Mouse (Mus musculus) lung, postnatal 0 days (tissue): ENCODE measurements around the gene Nat8f1. TPM values are rescaled to one million over a fixed set of nuclear protein-coding genes. Genes with fewer than 3 reads are reported as not detected.
"Not testable (repeated sequence)": the region's sequence is repeated elsewhere in the genome, so short reads cannot be mapped to it uniquely, and the experiment has no call there.

Experiments used
- ATAC-seq: fragments of 200-750 bp; cut with Nextera tagmentation; 2 replicates; pipeline ENCODE4 v1.8.0; 2017; ENCODE audit warnings: moderate library complexity
- DNase-seq: peaks from one replicate; pipeline ENCODE4 v3.0.0-alpha.2; 2016; ENCODE audit warnings: low spot score
- H3K27ac ChIP-seq: fragments of 300-500 bp; sonication (generic); 2 replicates; pipeline ENCODE4 v1.5.1; 2014; ENCODE audit warnings: antibody characterized with exemption, mild to moderate bottlenecking, low read length, mixed read lengths
- H3K27me3 ChIP-seq: fragments of 300-500 bp; sonication (generic); replicated peaks from 2 replicates; pipeline ENCODE4 v1.6.1; 2014; ENCODE audit warnings: low read length, mixed read lengths; ENCODE audit not compliant: insufficient read depth
- H3K36me3 ChIP-seq: fragments of 300-500 bp; sonication (generic); 2 replicates; pipeline ENCODE4 v1.6.1; 2014; ENCODE audit warnings: low read length, mixed read lengths; ENCODE audit not compliant: insufficient read depth
- H3K4me1 ChIP-seq: fragments of 300-500 bp; sonication (generic); 2 replicates; pipeline ENCODE4 v1.6.1; 2014; ENCODE audit warnings: antibody characterized with exemption, low read depth, low read length, mixed read lengths; ENCODE audit not compliant: insufficient read depth
- H3K4me2 ChIP-seq: fragments of 300-500 bp; sonication (generic); replicated peaks from 2 replicates; pipeline ENCODE4 v1.6.1; 2014; ENCODE audit warnings: low read depth, mild to moderate bottlenecking, low read length, moderate library complexity, mixed read lengths
- H3K4me3 ChIP-seq: fragments of 300-500 bp; sonication (generic); 2 replicates; pipeline ENCODE4 v1.5.1; 2014; ENCODE audit warnings: low read depth, low read length
- H3K9ac ChIP-seq: fragments of 300-500 bp; sonication (generic); replicated peaks from 2 replicates; pipeline ENCODE4 v1.6.1; 2014; ENCODE audit warnings: low read depth, mild to moderate bottlenecking
- H3K9me3 ChIP-seq: fragments of 300-500 bp; sonication (generic); 2 replicates; pipeline ENCODE4 v1.6.1; 2016; ENCODE audit warnings: low read length, mixed read lengths
- CTCF ChIP-seq: IDR thresholded peaks from 2 replicates; pipeline ENCODE4 v1.5.1; 2016; ENCODE audit warnings: antibody characterized with exemption, mild to moderate bottlenecking
- EP300 ChIP-seq: IDR thresholded peaks from 2 replicates; pipeline ENCODE4 v1.6.1; 2016; ENCODE audit warnings: antibody characterized with exemption, mild to moderate bottlenecking, control low read depth
- WGBS: fragments of 180-500 bp; shearing (Covaris S2); extraction: QIAGEN DNeasy Blood & Tissue Kit; methylation state at CpG from one replicate; pipeline ENCODE4 v1.1.7; 2014; 5-methylcytosine and 5-hydroxymethylcytosine counted together
- polyA plus RNA-seq: library from polyadenylated mRNA; unstranded; fragments of >200 nt; fragmentation: Nextera tagmentation; extraction: Ambion mirVana; gene quantifications from 2 replicates; pipeline ENCODE4 v1.2.1, GENCODE M21; 2015

The Nat8f1 gene
- polyA plus RNA-seq, 1 experiment from 2014 or later = 11.2 TPM

DNA sequence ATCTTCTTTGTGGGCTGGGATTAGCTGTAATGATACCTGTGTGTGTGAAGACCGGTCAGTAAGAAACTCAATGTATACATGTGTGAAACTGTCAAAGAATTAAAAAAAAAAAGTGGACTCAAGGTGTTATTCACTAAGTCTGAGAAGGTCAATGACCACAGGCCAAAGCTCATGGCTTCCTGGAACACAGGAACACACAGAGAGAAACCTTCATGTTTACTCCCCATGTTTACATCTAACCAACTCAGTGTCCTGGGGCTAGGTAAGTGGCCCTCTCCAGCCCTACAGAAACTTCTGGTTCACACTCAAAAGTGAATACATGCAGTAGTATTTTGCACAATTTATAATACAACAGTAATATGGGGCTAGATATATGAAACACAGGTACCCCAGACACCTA, 5.8 kb downstream of the Nat8f1 start:
- ATAC-seq (no peak), DNase-seq (no peak)
- no peak for TF ChIP-seq EP300
- Histone ChIP-seq H3K9me3 (no peaks in the 10 kb centered on the region), H3K27me3 (no peaks in the 10 kb centered on the region), H3K9ac (no peak overlapping the region), H3K27ac (no peak overlapping the region), H3K4me3 (no peak overlapping the region), H3K36me3 (no peaks in the 10 kb centered on the region), H3K4me2 (no peak overlapping the region), H3K4me1 (no peaks in the 10 kb centered on the region)
- 97% methylated on average over 1 of the region's 1 CpGs for WGBS

DNA sequence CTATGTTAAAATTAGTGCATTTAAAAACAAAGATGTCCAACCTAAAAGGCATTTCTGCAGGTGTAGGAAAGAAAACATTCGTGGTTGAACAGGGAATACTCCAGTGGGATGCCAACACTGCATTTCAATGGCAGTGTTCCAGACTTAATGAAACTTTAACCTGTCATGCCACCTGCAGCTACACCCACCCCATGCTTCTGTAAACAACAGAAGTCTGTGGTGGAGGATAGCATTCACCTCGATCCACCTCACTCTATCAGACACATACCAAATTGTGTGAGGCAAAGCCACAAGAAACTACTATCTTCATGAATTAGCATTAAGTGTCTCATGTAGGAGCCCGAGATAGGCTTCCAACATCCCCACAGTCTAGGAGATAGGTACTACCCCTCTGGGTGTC, 7.1 kb downstream of the Nat8f1 start:
- no peak for ATAC-seq
- no peaks in the 10 kb centered on the region for H3K9me3 ChIP-seq
- H3K4me1 ChIP-seq = no peaks in the 10 kb centered on the region
- no peak for TF ChIP-seq CTCF
- TF ChIP-seq EP300 = no peak
- DNase-seq = no peak
- 42% methylated on average over 3 of the region's 3 CpGs for WGBS
- H3K27me3 ChIP-seq = no peaks in the 10 kb centered on the region
- no peak overlapping the region for H3K27ac ChIP-seq
- H3K36me3 ChIP-seq = no peaks in the 10 kb centered on the region
- H3K9ac ChIP-seq = no peak overlapping the region
- no peak overlapping the region for H3K4me2 ChIP-seq
- H3K4me3 ChIP-seq = no peak overlapping the region

DNA sequence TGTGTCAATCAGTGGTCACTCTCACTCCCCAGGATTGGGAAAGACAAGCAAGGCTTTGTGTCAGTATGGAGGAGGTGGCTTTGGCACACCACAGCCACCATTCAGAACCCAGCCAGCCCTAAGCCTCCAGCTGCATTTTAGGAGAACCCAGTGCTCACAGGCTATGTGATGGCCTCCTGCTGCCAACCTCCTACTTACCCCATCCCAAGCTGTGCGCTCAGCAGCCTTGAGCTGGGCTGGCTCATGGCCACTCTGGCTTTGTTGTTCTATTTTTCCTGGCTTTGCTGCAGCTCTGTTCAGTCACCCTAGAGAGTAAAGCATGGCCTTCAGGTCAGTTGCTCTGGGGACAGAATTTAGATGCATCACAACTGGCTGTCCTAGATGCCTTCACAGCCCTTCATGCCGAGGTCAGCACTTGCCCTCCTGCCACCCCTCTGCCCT, 8.6 kb downstream of the Nat8f1 start:
- H3K4me1 ChIP-seq, H3K9me3 ChIP-seq, ATAC-seq, H3K27me3 ChIP-seq, H3K36me3 ChIP-seq, H3K4me3 ChIP-seq, DNase-seq, H3K4me2 ChIP-seq, H3K9ac ChIP-seq, H3K27ac ChIP-seq: not testable (repeated sequence)
- WGBS = 71% methylated on average over 2 of the region's 2 CpGs

DNA sequence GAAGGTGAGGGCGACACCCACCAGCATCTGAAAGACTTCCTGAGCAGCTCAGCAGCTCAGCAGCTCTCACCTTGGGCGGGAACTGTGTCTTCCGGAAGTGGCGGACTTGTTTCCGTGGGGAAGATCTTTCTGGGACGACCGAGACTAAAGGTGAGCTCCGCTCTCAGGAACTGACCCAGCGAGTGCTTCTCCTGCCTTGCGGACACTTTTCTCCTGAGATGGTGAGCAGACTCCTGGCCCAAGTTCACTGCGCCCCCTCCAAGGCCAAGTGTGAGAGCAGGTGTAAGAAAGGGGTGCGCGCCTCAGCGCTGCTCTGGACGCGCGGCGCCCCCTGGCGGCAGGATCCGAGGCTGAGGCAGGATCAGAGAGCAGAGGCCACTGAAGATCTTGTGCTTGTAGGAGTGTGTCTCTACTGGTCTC, 10.8 kb downstream of the Nat8f1 start, which contains the start of gene Nat8f4:
Gene Nat8f4 (minus strand): TSS at position 243 of the 420 bp plus-strand sequence.
- peak; percentile 87 for TF ChIP-seq CTCF
- Histone ChIP-seq H3K4me3 (peak within 1 kb of the TSS; percentile 33), H3K4me2 (0 out of 2 replicates have a peak within 1 kb of the TSS, but pooled peaks have one; percentile 25)
- not testable (repeated sequence) for H3K9me3 ChIP-seq, H3K4me1 ChIP-seq, H3K36me3 ChIP-seq, H3K9ac ChIP-seq, H3K27ac ChIP-seq, H3K27me3 ChIP-seq
- ATAC-seq = peak; percentile 79
- DNase-seq = peak; percentile 48
- 13% methylated on average over 20 of the region's 20 CpGs for WGBS

- no peak for DNase-seq
- H3K27me3 ChIP-seq = no peaks in the 10 kb centered on the region
- H3K4me2 ChIP-seq = no peak overlapping the region
- no peaks in the 10 kb centered on the region for H3K36me3 ChIP-seq
- no peak overlapping the region for H3K27ac ChIP-seq
- H3K9me3 ChIP-seq = no peaks in the 10 kb centered on the region
- TF ChIP-seq EP300 (no peak), CTCF (no peak)
- WGBS = 89% methylated on average over 2 of the region's 2 CpGs
- H3K9ac ChIP-seq = no peak overlapping the region
- no peaks in the 10 kb centered on the region for H3K4me1 ChIP-seq
- ATAC-seq = no peak
- no peak overlapping the region for H3K4me3 ChIP-seq
Observed at GRCm38 (mm10) chr6:85902303-85902702, 13.2 kb downstream of the Nat8f1 start.

DNA sequence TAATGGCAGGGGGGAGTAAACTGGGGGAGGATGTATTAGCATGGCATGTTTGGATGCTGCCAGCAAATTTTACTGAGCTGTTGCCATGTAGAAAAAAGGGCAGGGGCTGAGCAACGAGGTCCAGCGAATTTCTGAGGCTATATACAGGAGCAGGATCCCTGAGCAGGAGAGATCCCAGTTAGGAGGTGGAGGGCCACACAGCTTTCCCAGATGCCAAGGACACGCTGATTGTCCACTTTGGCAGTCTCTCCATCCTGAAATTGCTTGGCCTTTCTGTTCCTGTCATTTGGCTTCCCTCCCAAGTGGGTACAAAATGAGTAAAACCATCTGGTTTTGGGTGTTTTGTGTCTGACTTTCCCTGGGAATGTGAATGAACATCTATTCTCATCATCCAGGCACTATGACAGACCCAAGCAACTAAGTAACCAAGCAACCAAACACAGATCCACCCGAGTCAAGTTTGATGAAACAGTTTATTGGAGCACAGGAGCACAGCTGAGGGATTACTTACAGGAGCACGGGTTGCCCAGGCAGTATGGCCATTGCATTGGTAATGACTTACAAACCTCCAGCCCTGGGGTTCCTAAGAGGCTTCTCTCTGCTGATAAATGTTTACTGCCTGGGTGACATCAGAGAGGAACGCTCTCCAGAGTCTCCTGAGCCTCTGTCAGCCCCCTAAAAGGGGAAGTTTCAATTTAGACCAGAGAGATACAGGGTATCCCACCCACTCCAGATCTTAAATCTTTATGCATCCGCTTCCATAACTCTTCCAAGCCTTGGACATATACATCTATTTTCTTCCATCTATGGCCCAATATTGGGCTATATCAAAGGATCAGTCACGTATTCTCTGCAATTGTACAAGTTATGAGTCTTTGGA, 16.7 kb downstream of the Nat8f1 start:
- H3K4me1 ChIP-seq, DNase-seq, H3K27me3 ChIP-seq, H3K27ac ChIP-seq, ATAC-seq, H3K36me3 ChIP-seq, H3K4me2 ChIP-seq, H3K9ac ChIP-seq, H3K4me3 ChIP-seq, H3K9me3 ChIP-seq: not testable (repeated sequence)
- 71% methylated on average over 6 of the region's 8 CpGs for WGBS
